Mouse (Mus musculus) heart, postnatal 0 days (tissue): ENCODE measurements around the gene Itpr2.

Experiments used
- CTCF ChIP-seq: IDR thresholded peaks from 2 replicates; pipeline ENCODE4 v1.5.1; 2016; ENCODE audit warnings: antibody characterized with exemption, control low read depth, low read depth
- EP300 ChIP-seq: IDR thresholded peaks from 2 replicates; pipeline ENCODE4 v1.6.1; 2016; ENCODE audit warnings: antibody characterized with exemption, low read depth

GRCm38 (mm10) chr6:146530363-146530762 is 28.3 kb upstream of the Itpr2 start:
- TF ChIP-seq CTCF = no peak
- TF ChIP-seq EP300 = no peak
